ENCODE assay signal across 22 mouse cellular contexts in the genomic region with DNA sequence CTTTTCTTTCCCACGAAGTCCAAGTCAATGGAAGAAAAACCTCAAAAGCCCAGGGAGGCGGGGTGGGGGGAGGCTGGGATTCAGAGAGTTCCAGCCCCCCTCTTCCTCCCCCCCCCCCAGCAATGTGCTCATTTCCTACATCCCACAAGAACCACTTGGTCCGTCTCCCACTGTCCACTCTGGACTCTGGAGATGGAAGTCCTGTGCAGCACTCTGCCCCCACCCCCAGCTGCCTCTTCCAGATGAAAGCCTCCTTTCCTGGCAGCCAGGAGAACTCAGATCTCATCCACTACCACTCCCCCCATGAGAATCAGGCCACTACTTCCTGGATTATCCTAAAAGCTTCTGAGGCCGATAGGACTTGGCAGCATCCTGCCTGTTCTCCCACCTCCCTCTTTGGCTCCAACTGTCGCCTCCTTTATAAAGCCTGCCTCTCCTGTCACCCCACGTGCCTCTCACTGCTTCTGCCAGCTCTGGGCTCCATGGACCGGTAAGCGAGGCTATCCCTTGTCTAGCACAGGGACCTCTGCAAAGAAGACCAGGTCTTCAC. TPM values are rescaled to one million over a fixed set of nuclear protein-coding genes. Genes with fewer than 3 reads are reported as not detected.
DNase-seq lines count a peak whose midpoint lies in the region; ATAC-seq and TF ChIP-seq lines count a peak whose summit lies in the region.
"Had no signal": no experiment of that assay in that cellular context is flagged by ENCODE, and none has a peak within 500 bp of the region (broad histone marks: within the 10 kb centered on the region; RNA-seq: fewer than 3 reads in every experiment).

Gene Sp6, plus strand, starts transcription at position 274 of the 550 bp plus-strand sequence.

- no peaks in the 10 kb centered on the region for H3K4me1 ChIP-seq in lung, postnatal 0 days (ENCODE audit: insufficient read depth, low read depth, low read length)
- peaks cover 7% of the 10 kb centered on the region; the same call in 1 of the 2 replicates for H3K4me1 ChIP-seq in heart, embryonic 12.5 days (replicated peaks)

- H3K9me3 ChIP-seq in lung, postnatal 0 days (ENCODE audit: low read length): no peaks in the 10 kb centered on the region
- H3K9me3 ChIP-seq in heart, embryonic 12.5 days (replicated peaks): no peaks in the 10 kb centered on the region
- H3K9me3 ChIP-seq: hindbrain, embryonic 15.5 days; neural tube, embryonic 12.5 days had no signal

- no peaks in the 10 kb centered on the region for H3K36me3 ChIP-seq in lung, postnatal 0 days (ENCODE audit: insufficient read depth, low read length)
- H3K36me3 ChIP-seq in heart, embryonic 12.5 days: no peaks in the 10 kb centered on the region
- H3K36me3 ChIP-seq: hindbrain, embryonic 15.5 days; neural tube, embryonic 12.5 days had no signal

- DNase-seq in left cerebral cortex, postnatal 10 days (ENCODE audit: extremely low spot score in 1 of 2, low spot score in 2 of 2): peak; percentile 24 to 53
- no peak for DNase-seq in left cerebral cortex, adult 18-20 months (ENCODE audit: low spot score in 2 of 2)
- DNase-seq in retina, postnatal 1 day: peak; percentile 64
- no peak for DNase-seq in retina, embryonic 14.5 days (ENCODE audit: low spot score)
- DNase-seq in lung, postnatal 0 days (ENCODE audit: low spot score): peak; percentile 28
- DNase-seq in layer of hippocampus, adult 9-11 months: no peak
- DNase-seq: adrenal gland, adult 8-10 months; cerebellum, adult 9-11 months; gastrocnemius, postnatal 14 days; heart, adult 18-20 months; heart, postnatal 36 days; layer of hippocampus, postnatal 36 days; liver, postnatal 0 days; right cerebral cortex, postnatal 25 days; thymus, adult 2 months had no signal

- no peak for TF ChIP-seq CTCF in lung, postnatal 0 days (IDR thresholded peaks at IDR 0.05)

- H3K27me3 ChIP-seq in lung, postnatal 0 days (replicated peaks; ENCODE audit: insufficient read depth, low read length): peaks cover 16% of the 10 kb centered on the region
- peaks cover 97% of the 10 kb centered on the region for H3K27me3 ChIP-seq in heart, embryonic 12.5 days (replicated peaks)

- no peak for TF ChIP-seq EP300 in lung, postnatal 0 days (IDR thresholded peaks at IDR 0.05)

- H3K4me2 ChIP-seq in lung, postnatal 0 days (replicated peaks; ENCODE audit: low read depth, low read length): no peak within 1 kb of the TSS
- H3K4me2 ChIP-seq in heart, embryonic 12.5 days: no peak within 1 kb of the TSS
- H3K4me2 ChIP-seq: hindbrain, embryonic 15.5 days; neural tube, embryonic 12.5 days had no signal

- ATAC-seq in lung, postnatal 0 days: peak; percentile 62
- ATAC-seq in heart, embryonic 12.5 days (ENCODE audit: insufficient number of reproducible peaks, low FRiP score): no peak
- ATAC-seq: intestine, embryonic 16.5 days; liver, postnatal 0 days; Patski had no signal

- intact Hi-C loops in left cerebral cortex, postnatal 10 days (cut with DNase I): no loop called here

- H3K4me3 ChIP-seq in lung, postnatal 0 days (ENCODE audit: low read depth, low read length): no peak within 1 kb of the TSS
- H3K4me3 ChIP-seq in heart, embryonic 12.5 days: no peak within 1 kb of the TSS
- H3K4me3 ChIP-seq: hindbrain, embryonic 15.5 days; neural tube, embryonic 12.5 days had no signal

- WGBS in lung, postnatal 0 days: 21% methylated on average over 8 of the region's 8 CpGs
- 15% methylated on average over 7 of the region's 8 CpGs for WGBS in heart, embryonic 12.5 days

- no peak within 1 kb of the TSS for H3K27ac ChIP-seq in lung, postnatal 0 days (ENCODE audit: low read length)
- no peak within 1 kb of the TSS for H3K27ac ChIP-seq in heart, embryonic 12.5 days (ENCODE audit: poor library complexity, severe bottlenecking)
- H3K27ac ChIP-seq: hindbrain, embryonic 15.5 days; neural tube, embryonic 12.5 days had no signal

- H3K9ac ChIP-seq in lung, postnatal 0 days (replicated peaks; ENCODE audit: low read depth): no peak within 1 kb of the TSS
- no peak within 1 kb of the TSS for H3K9ac ChIP-seq in heart, embryonic 12.5 days
- H3K9ac ChIP-seq: hindbrain, embryonic 15.5 days; liver, postnatal 0 days; neural tube, embryonic 12.5 days had no signal

RNA-seq across cellular contexts. Expression of gene Sp6, which starts in this region (rescaled TPM):
- total RNA-seq in left cerebral cortex, postnatal 10 days (2021): 1 to 10 TPM; 2.3 to 3.1 TPM
- 1 to 10 TPM; 1.4 to 2.0 TPM for total RNA-seq in left cerebral cortex, adult 18-20 months (2021)
- polyA plus RNA-seq in lung, postnatal 0 days (2015; fragmentation: Nextera tagmentation; extraction: Ambion mirVana): 0.56 and 0.81 TPM in 2 replicates
- 0.22 and 0.45 TPM in 2 replicates for polyA plus RNA-seq in heart, embryonic 12.5 days (2016; fragmentation: Nextera tagmentation; extraction: Ambion mirVana)
- polyA plus RNA-seq: forebrain, embryonic 11.5 days; heart, embryonic 14.5 days; intestine, embryonic 16.5 days had no signal

Comparison
In these comparisons a context has a peak if more than half of its experiments do, and no peak if none do; other contexts are left out.
1. DNase-seq: peak in left cerebral cortex, postnatal 10 days (2 of 2) and retina, postnatal 1 day (single experiment); none in left cerebral cortex, adult 18-20 months (0 of 2), retina, embryonic 14.5 days (single experiment) and layer of hippocampus, adult 9-11 months (single experiment).
2. Peak in DNase-seq and ATAC-seq in lung, postnatal 0 days; RNA of the gene not detected or under 1 TPM.